Mouse (Mus musculus): Measurements from ENCODE around the gene Kctd6. TPM values are rescaled to one million over a fixed set of nuclear protein-coding genes. Genes with fewer than 3 reads are reported as not detected.
A peak's percentile ranks its signal among the peaks of the same experiment; 100 is the strongest.
"Not testable (repeated sequence)": the region's sequence is repeated elsewhere in the genome, so short reads cannot be mapped to it uniquely, and the experiment has no call there.

The Kctd6 gene
- 9.7 and 13.3 TPM in 2 replicates for polyA plus RNA-seq (2012; rRNA removed)

DNA sequence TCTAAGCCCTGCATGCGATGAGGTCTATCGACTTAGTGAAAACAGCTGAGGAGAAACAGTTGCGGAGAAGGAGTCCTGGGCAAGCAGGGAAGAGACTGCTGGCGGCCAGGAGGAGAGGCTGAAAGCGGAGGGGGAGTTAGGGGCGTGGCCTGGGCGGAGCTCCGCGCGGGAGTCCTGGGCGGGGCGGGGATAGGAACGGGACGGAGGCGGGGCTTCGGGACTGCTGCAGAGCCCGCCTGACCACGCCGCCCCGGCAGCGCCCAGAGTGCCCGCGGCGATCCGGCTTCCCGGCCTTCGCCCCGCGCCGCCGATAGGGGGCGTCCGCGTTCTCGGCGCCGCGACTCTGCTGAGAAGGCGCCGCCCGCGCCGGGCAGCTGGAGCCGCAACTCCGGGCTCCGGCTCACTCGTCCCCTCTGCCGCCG, at the start of gene Kctd6:
Gene Kctd6 (plus strand): TSS at position 338 of the 422 bp plus-strand sequence.
- peak; percentile 42 for DNase-seq (ENCODE audit: low read depth)

DNA sequence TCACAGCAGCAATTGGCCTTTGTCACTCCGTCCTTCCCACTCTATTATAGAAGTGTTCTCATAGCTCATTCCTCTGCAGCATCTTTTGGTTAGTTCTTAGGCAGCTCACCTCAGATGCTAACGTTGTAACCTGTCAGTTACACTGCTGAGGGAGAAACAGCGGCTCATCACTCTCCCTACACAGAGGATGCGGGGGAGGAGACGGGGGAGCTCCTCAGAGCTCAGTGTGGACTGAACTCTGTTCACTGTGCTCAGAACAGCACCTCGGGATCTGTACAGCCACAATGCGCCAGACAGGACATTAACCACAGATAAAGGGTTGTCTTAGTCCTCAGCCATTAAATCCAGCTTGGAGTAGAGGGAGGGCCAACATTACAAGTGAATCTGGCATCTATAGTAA, 49.5 kb upstream of the Kctd6 start:
- DNase-seq (ENCODE audit: low read depth) = no peak

GRCm38 (mm10) chr14:8172507-8173410, 41.2 kb upstream of the Kctd6 start, which contains the start of gene Pdhb:
Gene Pdhb (minus strand): TSS chr14:8173025.
- DNase-seq (ENCODE audit: low read depth) = peak; percentile 79

DNA sequence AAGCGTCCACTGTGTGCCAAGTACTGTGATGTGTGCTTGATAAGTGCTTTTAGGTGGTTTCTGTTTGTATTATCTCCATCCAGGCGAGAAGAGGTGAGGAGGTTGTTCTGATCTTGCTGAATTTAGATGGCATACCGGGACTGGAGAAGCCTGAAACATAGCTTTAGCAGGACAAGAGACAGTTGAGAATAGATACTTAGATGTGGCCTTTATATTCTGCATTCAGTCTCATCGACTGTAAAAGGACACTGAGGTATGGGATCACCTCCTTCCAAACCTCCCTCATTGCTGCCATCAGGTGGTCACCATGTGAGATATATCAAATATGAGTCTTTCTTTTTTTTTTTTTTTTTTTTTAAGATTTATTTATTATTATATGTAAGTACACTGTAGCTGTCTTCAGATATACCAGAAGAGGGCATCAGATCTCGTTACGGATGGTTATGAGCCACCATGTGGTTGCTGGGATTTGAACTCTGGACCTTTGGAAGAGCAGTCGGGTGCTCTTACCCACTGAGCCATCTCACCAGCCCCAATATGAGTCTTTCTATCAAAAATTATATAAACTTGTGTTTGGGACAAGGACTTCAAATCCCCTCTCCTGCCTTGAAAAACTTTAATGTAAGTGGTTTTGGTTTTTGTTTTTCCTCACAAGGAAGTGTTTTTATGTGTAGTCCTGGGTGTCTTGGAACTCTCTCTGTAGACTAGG, 40.2 kb upstream of the Kctd6 start:
- DNase-seq (ENCODE audit: low read depth) = not testable (repeated sequence)

GRCm38 (mm10) chr14:8174634-8175033, 39.3 kb upstream of the Kctd6 start:
- DNase-seq (ENCODE audit: low read depth) = no peak

DNA sequence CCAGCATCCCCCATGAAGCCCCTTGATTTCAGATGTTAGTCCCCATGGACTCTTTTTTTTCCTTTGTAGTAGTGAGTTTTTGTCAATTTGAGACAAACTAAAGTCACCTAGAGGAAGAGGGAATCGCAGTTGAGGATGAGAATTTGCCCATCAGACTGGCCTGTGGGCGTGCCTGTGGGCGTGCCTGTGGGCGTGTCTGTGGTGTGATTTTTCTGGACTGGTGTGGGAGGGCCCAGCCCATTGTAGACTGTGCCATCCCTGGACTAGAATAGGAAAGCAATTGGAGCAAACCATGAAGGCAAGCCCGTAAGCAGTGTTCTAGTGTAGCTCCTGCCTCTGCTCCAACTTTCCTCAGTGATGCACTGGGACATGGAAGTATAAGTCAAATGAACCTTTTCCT, 37.7 kb upstream of the Kctd6 start:
- no peak for DNase-seq (ENCODE audit: low read depth)

GRCm38 (mm10) chr14:8180371-8181035, 33.4 kb upstream of the Kctd6 start:
- DNase-seq (ENCODE audit: low read depth) = no peak

GRCm38 (mm10) chr14:8183330-8183729, 30.6 kb upstream of the Kctd6 start:
- no peak for DNase-seq (ENCODE audit: low read depth)

DNA sequence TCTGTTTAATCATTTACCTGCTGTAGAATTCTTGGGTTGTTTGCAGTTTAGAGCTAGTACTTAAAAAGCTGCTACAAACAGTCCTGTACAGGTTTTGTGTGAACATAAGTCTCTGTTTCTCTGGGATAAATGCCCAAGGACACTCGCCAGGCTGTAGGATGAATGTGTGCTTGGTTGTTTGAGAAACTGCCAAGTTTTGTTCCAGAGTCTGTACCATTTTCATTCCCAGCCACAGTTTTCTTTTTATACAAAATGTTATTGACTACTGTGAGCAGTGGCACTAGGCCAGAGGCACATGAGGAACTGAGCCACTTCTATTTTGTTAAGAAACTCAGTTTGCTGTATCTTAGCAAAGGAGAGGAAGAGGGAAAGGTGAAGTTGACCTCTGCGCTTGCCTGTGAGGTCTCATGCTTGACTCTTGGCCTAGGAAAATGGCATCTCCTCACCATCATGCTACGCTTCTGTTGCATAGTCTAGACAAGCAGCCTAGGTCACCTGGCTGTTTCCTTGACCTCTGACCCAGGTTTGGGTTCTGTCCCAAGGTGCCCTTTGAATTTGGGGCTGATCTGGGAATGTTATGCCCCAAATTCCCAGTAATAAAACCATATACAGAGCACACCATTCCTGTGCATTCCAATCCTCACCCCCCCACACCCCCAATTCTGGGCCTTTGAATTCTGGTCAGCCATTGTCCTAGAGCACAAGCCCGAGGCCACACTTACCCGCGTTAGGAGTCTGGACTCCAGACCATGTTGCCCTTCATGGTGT, 27.5 kb upstream of the Kctd6 start:
- no peak for DNase-seq (ENCODE audit: low read depth)

GRCm38 (mm10) chr14:8190556-8190955, 23.4 kb upstream of the Kctd6 start:
- no peak for DNase-seq (ENCODE audit: low read depth)

DNA sequence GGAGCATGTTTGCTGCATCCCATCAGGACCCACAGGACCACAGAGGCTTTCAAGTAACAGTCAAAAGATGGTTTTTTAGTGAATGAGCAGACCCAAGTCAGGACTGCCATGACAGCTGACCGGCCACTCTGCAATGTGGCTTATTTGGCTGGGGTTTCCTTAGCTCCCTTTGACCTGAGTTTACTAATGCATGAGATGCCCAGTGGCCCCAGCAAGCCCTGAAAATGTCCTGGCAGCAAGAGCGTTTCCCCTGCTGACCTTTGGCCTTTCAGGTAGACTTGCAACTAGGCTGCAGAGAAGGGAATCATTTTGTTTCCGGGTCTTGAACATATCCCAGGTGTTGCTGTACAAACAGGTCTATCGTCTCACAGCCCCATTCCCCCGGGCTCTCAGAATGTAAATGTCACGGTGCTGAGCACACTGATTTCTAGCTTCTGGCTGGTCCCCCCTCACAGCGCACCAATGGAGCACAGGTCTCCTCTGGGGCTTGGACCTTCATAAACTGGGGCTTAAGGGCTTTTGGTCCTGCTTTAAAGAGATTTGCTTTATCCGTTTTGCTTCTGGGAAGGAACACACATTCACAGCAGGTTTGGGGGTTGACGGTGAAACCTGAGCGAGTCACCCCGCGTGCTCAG, 22.5 kb upstream of the Kctd6 start:
- no peak for DNase-seq (ENCODE audit: low read depth)

DNA sequence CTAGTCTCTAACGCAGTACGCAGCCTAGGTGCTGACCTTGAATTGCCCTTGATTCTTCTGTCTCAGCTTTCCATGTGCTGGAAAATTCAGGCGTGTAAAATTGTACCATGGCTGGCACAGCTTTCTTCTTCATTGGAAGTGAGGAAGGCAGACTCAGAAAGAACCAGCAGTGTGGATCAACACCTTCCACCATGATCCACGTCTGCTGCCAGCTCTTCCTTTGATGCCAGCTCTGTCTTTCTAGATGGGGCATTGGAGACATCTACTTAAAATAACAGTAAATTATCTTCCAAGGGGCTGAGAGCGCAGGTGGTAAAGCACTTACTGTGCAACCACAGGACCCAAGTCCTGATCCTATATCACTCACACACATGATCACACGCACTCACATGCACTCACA, 21.2 kb upstream of the Kctd6 start:
- no peak for DNase-seq (ENCODE audit: low read depth)

DNA sequence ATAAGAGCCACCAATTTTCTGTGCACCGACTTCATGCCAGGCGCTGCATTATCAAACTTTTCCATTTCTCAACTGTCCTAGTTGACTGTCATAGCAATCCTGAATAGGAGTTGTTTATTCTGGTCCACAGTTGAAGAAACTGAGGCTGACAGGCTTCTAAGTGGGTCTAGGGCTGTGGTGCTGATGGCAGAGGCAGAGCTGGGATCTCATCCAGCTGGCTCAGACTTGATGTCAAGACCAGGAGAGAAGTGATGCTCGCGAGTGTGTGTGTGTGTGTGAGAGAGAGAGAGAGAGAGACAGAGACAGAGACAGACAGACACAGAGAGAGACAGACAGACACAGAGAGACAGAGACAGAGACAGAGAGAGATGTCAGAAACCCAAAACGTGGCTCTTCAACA, 13.2 kb upstream of the Kctd6 start:
- DNase-seq (ENCODE audit: low read depth) = no peak

- no peak for DNase-seq (ENCODE audit: low read depth)
These were observed 12.2 kb upstream of the Kctd6 start for GRCm38 (mm10) chr14:8201715-8202114.

GRCm38 (mm10) chr14:8206179-8206910, 7.6 kb upstream of the Kctd6 start:
- no peak for DNase-seq (ENCODE audit: low read depth)

DNA sequence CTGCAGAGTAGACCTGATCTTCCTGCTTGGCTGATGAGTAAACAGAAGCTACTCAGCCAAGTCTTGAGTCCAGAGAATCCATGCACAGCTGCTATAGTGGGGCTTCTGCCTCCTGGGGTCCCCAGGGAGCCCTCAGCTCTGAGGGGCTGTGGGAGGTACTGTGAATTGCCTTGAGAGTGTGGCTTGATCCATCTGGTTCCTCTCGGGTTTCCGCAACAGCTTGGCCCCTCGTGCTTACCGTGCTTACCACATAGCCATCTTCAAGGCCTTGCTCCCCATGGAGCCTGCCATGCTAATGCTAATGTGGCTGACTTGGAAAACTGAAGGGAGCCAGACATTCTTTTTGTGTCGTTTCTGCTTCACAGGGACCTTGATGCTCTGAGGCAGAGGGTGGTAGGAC, 6.8 kb upstream of the Kctd6 start:
- no peak for DNase-seq (ENCODE audit: low read depth)

- no peak for DNase-seq (ENCODE audit: low read depth)
These were observed 6.4 kb upstream of the Kctd6 start for GRCm38 (mm10) chr14:8207543-8207942.

DNA sequence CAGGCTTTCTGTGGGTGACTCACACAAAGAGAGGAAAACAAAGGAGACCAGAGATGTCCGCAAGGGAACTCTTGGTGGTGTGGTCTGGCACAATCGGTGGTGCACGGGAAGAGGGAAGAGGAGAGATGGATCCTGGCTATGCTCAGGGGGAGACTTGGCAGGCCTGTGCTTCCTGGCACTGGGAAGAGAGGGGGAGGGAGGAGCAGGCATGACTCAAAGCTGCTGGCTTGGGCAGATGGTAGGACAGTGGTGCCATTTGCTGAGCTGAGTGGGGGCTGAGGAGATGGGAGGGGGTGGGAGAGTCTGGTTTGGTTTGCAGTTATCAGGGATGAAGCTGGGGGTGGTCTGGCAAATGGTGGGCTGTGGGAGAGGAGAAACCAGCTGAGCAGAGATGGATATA, 5.1 kb upstream of the Kctd6 start:
- no peak for DNase-seq (ENCODE audit: low read depth)

GRCm38 (mm10) chr14:8209896-8210295, 4.0 kb upstream of the Kctd6 start:
- no peak for DNase-seq (ENCODE audit: low read depth)

GRCm38 (mm10) chr14:8212996-8213395, 944 bp upstream of the Kctd6 start:
- DNase-seq (ENCODE audit: low read depth) = no peak

Measured in gonadal fat pad, adult 2 months (tissue).